Mouse (Mus musculus) adipocyte (in vitro differentiated cells): ENCODE results near the gene Mat2a.
"Not testable (repeated sequence)": the region's sequence is repeated elsewhere in the genome, so short reads cannot be mapped to it uniquely, and the experiment has no call there.

Source experiments
- DNase-seq: peaks from one replicate; pipeline ENCODE4 v3.0.0-alpha.2; 2016; ENCODE audit warnings: low spot score

The Mat2a gene

GRCm38 (mm10) chr6:72439355-72440185 is at the start of gene Mat2a:
Gene Mat2a, minus strand, starts transcription at chr6:72439558.
- DNase-seq = peak; percentile 93

- peak; percentile 74 for DNase-seq
Measured at GRCm38 (mm10) chr6:72488850-72489249, 49.5 kb upstream of the Mat2a start.

- no peak for DNase-seq
Measured at GRCm38 (mm10) chr6:72487282-72487681, 47.9 kb upstream of the Mat2a start.

GRCm38 (mm10) chr6:72486307-72486706 is 46.9 kb upstream of the Mat2a start:
- DNase-seq = no peak

DNA sequence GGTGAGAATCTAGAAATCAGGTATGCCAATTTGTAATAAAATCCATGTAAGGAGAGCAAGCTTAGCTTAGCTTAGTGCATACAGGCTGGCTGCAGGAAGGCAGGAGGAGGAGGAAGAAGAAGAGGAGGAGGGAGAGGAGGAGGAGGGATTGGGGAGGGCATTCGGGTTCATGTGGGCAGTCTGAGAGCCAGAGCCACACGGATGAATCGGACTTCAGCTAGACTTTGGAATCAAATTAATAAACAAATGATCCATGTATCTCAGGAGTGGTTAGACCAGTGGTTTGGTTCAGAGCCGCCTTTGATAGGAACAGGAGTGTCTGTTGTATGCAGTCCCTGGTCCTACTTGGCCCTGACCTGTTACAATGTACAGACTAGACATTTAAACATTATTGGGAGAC is 45.5 kb upstream of the Mat2a start:
- DNase-seq = no peak

- no peak for DNase-seq
Measured at GRCm38 (mm10) chr6:72482156-72482555, 42.8 kb upstream of the Mat2a start.

DNA sequence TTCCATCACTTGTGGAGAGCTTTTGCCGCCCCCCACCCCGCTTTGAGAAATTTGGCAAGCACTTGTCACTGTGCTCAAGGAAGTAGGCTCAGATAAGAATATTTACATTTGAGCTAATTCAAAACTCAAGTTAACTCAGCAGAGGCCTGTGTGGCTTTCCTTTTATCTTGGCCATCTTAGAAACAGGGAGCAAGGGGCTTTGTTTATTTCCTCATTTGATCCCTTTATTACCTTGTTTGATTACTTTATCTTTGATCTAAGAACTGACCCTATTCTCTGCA is 41.0 kb upstream of the Mat2a start:
- DNase-seq = no peak

DNA sequence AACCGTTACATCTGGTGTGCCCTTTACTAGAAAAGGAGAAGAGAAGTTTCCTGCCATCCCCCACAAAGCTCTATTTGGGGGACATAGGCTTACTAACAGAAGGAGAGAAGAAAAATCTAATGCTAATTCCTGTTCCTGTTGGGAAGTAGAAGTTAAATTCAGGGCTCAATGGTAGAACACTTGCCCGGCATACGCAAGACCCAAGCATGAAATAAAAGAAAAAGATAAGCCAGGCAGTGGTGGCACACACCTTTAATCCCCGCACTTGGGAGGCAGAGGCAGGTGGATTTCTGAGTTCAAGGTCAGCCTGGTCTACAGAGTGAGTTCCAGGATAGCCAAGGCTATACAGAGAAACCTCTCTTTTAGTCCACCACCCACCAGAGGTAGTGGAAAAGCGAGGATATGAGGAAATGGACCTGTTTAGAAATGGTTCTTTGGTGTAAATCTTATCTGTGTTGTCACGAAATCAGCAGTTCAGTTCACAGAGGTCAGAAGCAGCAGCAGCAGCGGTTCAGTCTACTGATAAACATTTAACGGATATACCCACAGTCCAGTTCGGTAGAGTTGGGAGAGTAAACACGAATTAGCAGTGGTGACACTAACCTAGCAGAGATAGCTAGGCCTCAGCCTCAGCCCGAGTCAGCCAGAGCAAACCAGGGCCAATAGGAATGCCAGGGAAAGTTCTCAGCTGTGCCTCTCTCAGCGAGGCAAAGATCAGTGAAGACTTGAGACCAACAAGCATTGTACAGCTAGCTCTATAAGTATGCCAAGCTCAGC is 40.5 kb upstream of the Mat2a start:
- no peak for DNase-seq

DNA sequence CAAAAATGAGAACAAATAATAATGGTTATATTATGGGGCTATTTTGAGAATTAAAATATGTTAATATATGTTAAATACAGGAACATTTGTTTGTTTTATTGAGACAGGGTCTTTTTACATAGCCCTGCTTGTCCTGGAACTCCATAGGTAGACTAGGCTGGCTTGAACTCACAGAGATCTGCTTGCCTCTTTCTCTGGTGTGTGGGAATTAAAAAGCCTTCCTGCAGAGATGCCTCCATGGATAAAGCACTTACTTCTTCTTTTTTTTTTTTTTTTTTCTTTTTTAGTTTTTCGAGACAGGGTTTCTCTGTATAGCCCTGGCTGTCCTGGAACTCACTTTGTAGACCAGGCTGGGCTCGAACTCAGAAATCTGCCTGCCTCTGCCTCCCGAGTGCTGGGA is 39.3 kb upstream of the Mat2a start:
- not testable (repeated sequence) for DNase-seq

GRCm38 (mm10) chr6:72477621-72478020 is 38.3 kb upstream of the Mat2a start:
- DNase-seq = peak; percentile 83

- no peak for DNase-seq
Measured at GRCm38 (mm10) chr6:72476836-72477235, 37.5 kb upstream of the Mat2a start.

DNA sequence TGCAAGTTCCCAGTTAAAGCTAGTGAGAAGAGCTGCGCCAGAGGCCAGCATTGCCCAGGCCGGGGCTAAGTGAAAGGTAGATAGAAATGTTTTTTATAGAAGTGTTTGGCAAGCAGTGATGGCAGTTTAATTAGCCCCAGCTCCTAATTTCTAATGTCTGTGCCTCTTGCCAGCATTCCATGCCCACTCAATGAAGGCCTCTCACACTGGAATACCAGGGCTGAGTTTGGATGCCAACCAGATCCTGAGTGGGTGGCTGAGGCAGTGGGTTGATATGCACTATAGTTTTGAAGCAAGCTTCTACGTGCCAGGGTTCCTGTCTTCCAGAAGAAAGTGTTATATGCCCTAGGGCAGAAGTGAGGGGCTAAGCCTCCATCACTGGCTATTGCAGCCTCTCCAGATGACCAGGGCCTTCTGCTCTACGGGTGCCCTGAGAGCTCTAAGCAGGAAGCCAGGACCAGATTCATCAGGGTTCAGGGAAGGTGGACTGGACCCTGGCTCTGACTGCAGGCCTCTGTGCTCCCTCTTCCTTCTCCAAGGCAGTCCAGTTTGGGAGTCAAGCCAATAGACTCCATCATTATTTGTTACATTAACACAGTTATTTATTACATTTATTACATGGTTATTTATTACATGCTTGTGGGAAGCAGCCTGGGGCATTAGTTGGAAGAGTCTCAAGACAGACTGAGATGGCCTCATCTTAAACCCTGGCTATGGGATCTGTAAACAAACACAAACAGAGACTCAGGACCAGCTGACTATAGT is 36.0 kb upstream of the Mat2a start:
- peak; percentile 79 for DNase-seq

GRCm38 (mm10) chr6:72473264-72474041 is 34.1 kb upstream of the Mat2a start:
- peak; percentile 99 for DNase-seq

- no peak for DNase-seq
Measured at GRCm38 (mm10) chr6:72466171-72466570, 26.8 kb upstream of the Mat2a start.

GRCm38 (mm10) chr6:72465361-72466157 is 26.2 kb upstream of the Mat2a start:
- DNase-seq = no peak

- not testable (repeated sequence) for DNase-seq
Measured at GRCm38 (mm10) chr6:72462550-72463257, 23.3 kb upstream of the Mat2a start.

DNA sequence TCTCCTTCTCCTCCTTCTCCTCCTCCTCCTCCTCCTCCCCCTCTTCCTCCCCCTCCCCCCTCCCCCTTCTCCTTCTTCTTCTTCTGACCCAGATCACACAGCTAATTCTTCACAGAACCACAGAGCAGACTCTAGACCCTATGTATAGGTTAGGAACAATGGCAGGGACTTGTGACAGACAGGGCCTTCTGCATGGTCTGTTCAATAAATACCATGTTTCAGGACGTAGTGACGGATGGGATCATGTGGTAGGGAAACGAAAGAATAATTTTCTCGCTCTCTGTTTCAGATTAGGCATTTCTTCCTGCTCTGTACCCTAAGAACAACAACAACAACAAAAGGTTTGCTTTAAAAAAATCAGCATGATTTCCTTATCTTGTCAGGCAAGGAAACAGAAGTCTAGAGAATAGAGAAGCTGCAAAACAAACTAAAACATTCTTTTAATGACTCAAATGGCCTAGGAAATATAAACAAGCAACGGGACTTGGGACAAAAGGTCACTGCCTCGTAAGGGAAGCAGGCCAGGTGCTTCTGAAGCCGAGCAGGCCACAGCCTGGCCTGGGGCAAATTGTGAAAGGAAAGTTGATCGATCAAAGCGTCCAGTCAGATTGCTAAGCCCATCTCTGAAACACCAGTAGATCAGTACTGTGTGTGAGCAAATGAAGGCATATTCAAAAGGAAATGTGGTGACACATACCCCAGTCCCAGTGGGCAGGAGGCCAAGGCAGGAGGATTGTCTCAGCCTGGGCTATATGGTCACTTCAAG is 20.9 kb upstream of the Mat2a start:
- peak; percentile 71 for DNase-seq

- no peak for DNase-seq
Measured at GRCm38 (mm10) chr6:72458921-72459320, 19.6 kb upstream of the Mat2a start.

- DNase-seq = no peak
Measured at GRCm38 (mm10) chr6:72458418-72458817, 19.1 kb upstream of the Mat2a start.

GRCm38 (mm10) chr6:72456567-72456966 is 17.2 kb upstream of the Mat2a start:
- DNase-seq = no peak
